Mouse (Mus musculus): ENCODE data around the gene Syngr3.

- TF ChIP-seq CTCF (IDR thresholded peaks at IDR 0.05; ENCODE audit: low read depth, low read length) (no peak), POLR2A (IDR thresholded peaks at IDR 0.05; ENCODE audit: borderline replicate concordance, low read depth, low read length) (no peak)
These were observed 5.7 kb upstream of the Syngr3 start for GRCm38 (mm10) chr17:24695326-24696010.
